Comparison of ENCODE assay signal across 31 mouse cellular contexts in genomic region chr14:20719767-20720166, GRCm38 (mm10).
"Had no signal": no experiment of that assay in that cellular context is flagged by ENCODE, and none has a peak within 500 bp of the region (broad histone marks: within the 10 kb centered on the region; RNA-seq: fewer than 3 reads in every experiment).

No protein-coding gene starts in this region.

- ATAC-seq: liver, embryonic 12.5 days; liver, postnatal 0 days; lung, postnatal 0 days; midbrain, embryonic 13.5 days; midbrain, embryonic 15.5 days; midbrain, embryonic 16.5 days had no signal

- H3K27me3 ChIP-seq: limb, embryonic 12.5 days; limb, embryonic 13.5 days; limb, embryonic 15.5 days; liver, embryonic 12.5 days; liver, embryonic 13.5 days; liver, embryonic 15.5 days; lung, embryonic 15.5 days; megakaryocyte, embryonic 14.5 days; midbrain, embryonic 12.5 days; midbrain, embryonic 13.5 days; midbrain, embryonic 15.5 days; neural tube, embryonic 12.5 days had no signal

- H3K9me3 ChIP-seq: limb, embryonic 10.5 days; limb, embryonic 12.5 days; limb, embryonic 13.5 days; limb, embryonic 15.5 days; liver, embryonic 12.5 days; liver, embryonic 13.5 days; liver, embryonic 15.5 days; lung, embryonic 15.5 days; megakaryocyte, embryonic 14.5 days; midbrain, embryonic 10.5 days; midbrain, embryonic 12.5 days; midbrain, embryonic 13.5 days; midbrain, embryonic 15.5 days; neural tube, embryonic 12.5 days had no signal

- DNase-seq: left cerebral cortex, postnatal 4 days; liver; liver, embryonic 13.5 days; liver, postnatal 0 days; lung, adult 18-20 months; lung, adult 2 months; lung, postnatal 10 days; lung, postnatal 14 days; lung, postnatal 36 days; lung, postnatal 4 days; midbrain, embryonic 14.5 days had no signal

- H3K4me2 ChIP-seq: limb, embryonic 12.5 days; limb, embryonic 13.5 days; limb, embryonic 15.5 days; liver, embryonic 11.5 days; liver, embryonic 12.5 days; liver, embryonic 13.5 days; liver, embryonic 15.5 days; lung, embryonic 14.5 days; lung, embryonic 15.5 days; midbrain, embryonic 11.5 days; midbrain, embryonic 12.5 days; midbrain, embryonic 13.5 days; midbrain, embryonic 15.5 days; neural tube, embryonic 12.5 days had no signal

- H3K9ac ChIP-seq: limb, embryonic 12.5 days; limb, embryonic 13.5 days; limb, embryonic 15.5 days; liver, embryonic 12.5 days; liver, embryonic 13.5 days; liver, embryonic 14.5 days; liver, embryonic 15.5 days; liver, postnatal 0 days; lung, embryonic 14.5 days; lung, embryonic 15.5 days; midbrain, embryonic 12.5 days; midbrain, embryonic 13.5 days; midbrain, embryonic 15.5 days; neural tube, embryonic 12.5 days had no signal

- H3K4me3 ChIP-seq: limb, embryonic 10.5 days; limb, embryonic 12.5 days; limb, embryonic 13.5 days; limb, embryonic 15.5 days; liver, embryonic 12.5 days; liver, embryonic 13.5 days; liver, embryonic 15.5 days; lung, embryonic 15.5 days; megakaryocyte, embryonic 14.5 days; midbrain, embryonic 10.5 days; midbrain, embryonic 12.5 days; midbrain, embryonic 13.5 days; midbrain, embryonic 15.5 days; neural tube, embryonic 12.5 days had no signal

- H3K4me1 ChIP-seq: limb, embryonic 10.5 days; limb, embryonic 12.5 days; limb, embryonic 13.5 days; lung, embryonic 15.5 days; midbrain, embryonic 10.5 days; midbrain, embryonic 12.5 days; midbrain, embryonic 13.5 days; midbrain, embryonic 15.5 days; neural tube, embryonic 12.5 days had no signal

- H3K27ac ChIP-seq: limb, embryonic 10.5 days; limb, embryonic 12.5 days; limb, embryonic 13.5 days; limb, embryonic 15.5 days; liver, embryonic 12.5 days; liver, embryonic 13.5 days; liver, embryonic 14.5 days; liver, embryonic 15.5 days; lung, embryonic 15.5 days; macrophage; midbrain, embryonic 10.5 days; midbrain, embryonic 12.5 days; midbrain, embryonic 13.5 days; midbrain, embryonic 15.5 days; neural tube, embryonic 12.5 days had no signal
